Mouse (Mus musculus): ENCODE measurements around the gene Ercc6l2.

DNA sequence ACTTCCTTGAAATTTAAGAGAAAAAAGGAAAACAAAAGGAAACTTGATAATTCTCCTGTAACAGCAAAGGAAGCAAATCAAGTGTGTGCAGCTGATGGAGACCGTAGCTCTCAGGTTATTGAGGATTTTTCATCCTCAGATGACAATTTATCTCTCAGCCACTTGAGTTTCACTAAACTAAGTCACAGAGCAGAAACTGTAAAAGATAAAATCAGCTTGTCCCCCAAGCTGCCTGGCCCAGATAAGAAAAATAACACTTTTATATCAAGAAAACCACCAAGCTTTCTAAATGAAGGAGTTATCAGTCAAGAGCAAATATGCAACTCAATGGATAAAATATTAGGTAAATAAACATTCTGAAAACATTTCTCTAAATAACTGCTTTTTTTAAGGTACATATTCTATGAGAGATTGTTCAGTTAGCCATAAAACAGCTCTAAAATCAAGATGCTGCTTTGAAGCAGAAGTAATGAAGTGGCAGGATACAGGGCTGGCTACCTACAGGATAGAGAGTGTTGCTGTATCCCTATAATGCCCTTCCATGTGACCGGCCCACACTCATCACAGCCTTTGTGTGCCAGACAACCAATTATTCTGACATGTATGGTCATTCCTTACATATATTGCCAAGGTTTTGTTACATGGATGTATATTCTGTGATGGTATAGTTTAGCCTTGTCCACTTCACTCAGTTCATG, 57.7 kb downstream of the Ercc6l2 start:
- no peak for TF ChIP-seq POLR2A (IDR thresholded peaks at IDR 0.05; ENCODE audit: control insufficient read depth, extremely low read depth, insufficient read depth, low read length, poor library complexity)
- TF ChIP-seq CTCF (IDR thresholded peaks at IDR 0.05; ENCODE audit: borderline replicate concordance, control insufficient read depth, extremely low read depth, insufficient read depth, low read length, poor library complexity) = no peak
